Mouse (Mus musculus) granulocyte monocyte progenitor cell, adult 5-6 weeks (primary cell): ENCODE data around the gene Focad. TPM values are rescaled to one million over a fixed set of nuclear protein-coding genes. Genes with fewer than 3 reads are reported as not detected.

Source experiments
- ATAC-seq: replicated peaks from 2 replicates; pipeline ENCODE4 v1.8.0; 2016; ENCODE audit warnings: mild to moderate bottlenecking, moderate TSS enrichment, inconsistent platforms; ENCODE audit not compliant: poor library complexity, severe bottlenecking
- total RNA-seq, 2 experiments: library from RNA; stranded (forward) in 1 of 2; stranded (reverse) in 1 of 2; fragments of 200-712, 200-1000 nt in 1 of 2; fragments of >200 nt in 1 of 2; fragmentation: Nextera tagmentation in 1 of 2; gene quantifications; 2 replicates each; pipeline ENCODE4 v1.2.3; 2014 to 2017

Gene Focad
- total RNA-seq, 2 experiments from 2014 or later = 15.6 to 16.8 TPM

- peak; percentile 42; the same call in 1 of the 2 replicates for ATAC-seq
Measured at GRCm38 (mm10) chr4:88280536-88280935, 186.1 kb downstream of the Focad start.

GRCm38 (mm10) chr4:88295537-88295936 is 201.1 kb downstream of the Focad start:
- ATAC-seq = no peak

GRCm38 (mm10) chr4:88299551-88299950 is 205.1 kb downstream of the Focad start:
- ATAC-seq = no peak

- no peak for ATAC-seq
Measured at GRCm38 (mm10) chr4:88300832-88301621, 206.6 kb downstream of the Focad start.

- peak; percentile 33; the same call in 1 of the 2 replicates for ATAC-seq
Measured at GRCm38 (mm10) chr4:88302291-88302690, 207.9 kb downstream of the Focad start.

- no peak for ATAC-seq
Measured at GRCm38 (mm10) chr4:88307691-88308090, 213.3 kb downstream of the Focad start.

GRCm38 (mm10) chr4:88308342-88309116 is 214.1 kb downstream of the Focad start:
- ATAC-seq = no peak

GRCm38 (mm10) chr4:88309676-88310075 is 215.2 kb downstream of the Focad start:
- peak; percentile 80 for ATAC-seq

GRCm38 (mm10) chr4:88314898-88315297 is 220.5 kb downstream of the Focad start:
- 0 out of 2 replicates have a peak, but pooled peaks have one; percentile 17 for ATAC-seq

GRCm38 (mm10) chr4:88320067-88320466 is 225.6 kb downstream of the Focad start:
- no peak for ATAC-seq

- no peak for ATAC-seq
Measured at GRCm38 (mm10) chr4:88325392-88325791, 231.0 kb downstream of the Focad start.

GRCm38 (mm10) chr4:88334533-88334932 is 240.1 kb downstream of the Focad start:
- no peak for ATAC-seq

- ATAC-seq = peak; percentile 95
Measured at GRCm38 (mm10) chr4:88336753-88337152, 242.3 kb downstream of the Focad start.

GRCm38 (mm10) chr4:88337365-88337764 is 242.9 kb downstream of the Focad start:
- peak; percentile 60 for ATAC-seq

- no peak for ATAC-seq
Measured at GRCm38 (mm10) chr4:88338130-88338529, 243.7 kb downstream of the Focad start.

GRCm38 (mm10) chr4:88344468-88344867 is 250.0 kb downstream of the Focad start:
- no peak for ATAC-seq

GRCm38 (mm10) chr4:88345065-88345464 is 250.6 kb downstream of the Focad start:
- ATAC-seq = no peak

GRCm38 (mm10) chr4:88345938-88346337 is 251.5 kb downstream of the Focad start:
- ATAC-seq = no peak

- ATAC-seq = peak; percentile 88
Measured at GRCm38 (mm10) chr4:88350910-88351309, 256.5 kb downstream of the Focad start.

GRCm38 (mm10) chr4:88356652-88357051 is 262.2 kb downstream of the Focad start:
- peak; percentile 71 for ATAC-seq

- no peak for ATAC-seq
Measured at GRCm38 (mm10) chr4:88357431-88357830, 263.0 kb downstream of the Focad start.
